Mouse (Mus musculus): Measurements from ENCODE around the gene Sorcs2.

GRCm38 (mm10) chr5:36375886-36376285 lies 22.1 kb downstream of the Sorcs2 start:
- no peak for TF ChIP-seq CTCF (IDR thresholded peaks at IDR 0.05; ENCODE audit: extremely low read depth, insufficient read depth, insufficient read length, insufficient replicate concordance)
- no peak for TF ChIP-seq POLR2A (IDR thresholded peaks at IDR 0.05; ENCODE audit: low read depth, low read length)

Data from spleen, adult 2 months (tissue).